Comparison of ENCODE assay signal across 8 mouse cellular contexts in genomic region chr10:21160537-21161358, GRCm38 (mm10). TPM values are rescaled to one million over a fixed set of nuclear protein-coding genes. Genes with fewer than 3 reads are reported as not detected.
A peak's percentile ranks its signal among the peaks of the same experiment; 100 is the strongest.
DNase-seq lines count a peak whose midpoint lies in the region; ATAC-seq and TF ChIP-seq lines count a peak whose summit lies in the region.

Myb (minus strand) TSS chr10:21160984.

- POLR2A ChIA-PET in Patski (lab: Charles Lee): no interaction called here

- in situ Hi-C loops in Patski (cut with MboI; ENCODE audit: low pct_unique_long_range_greater_than_20kb): loop anchor here (25.0 kb wide), 1 partner anchor 852 kb away; no protein-coding TSS in a partner anchor

- H3K27me3 ChIP-seq in Patski: peaks cover 39% of the 10 kb centered on the region
- peaks cover 48% of the 10 kb centered on the region for H3K27me3 ChIP-seq in forebrain, embryonic 12.5 days
- peaks cover 54% of the 10 kb centered on the region for H3K27me3 ChIP-seq in hindbrain, embryonic 13.5 days

- no peaks in the 10 kb centered on the region for H3K9me3 ChIP-seq in forebrain, embryonic 12.5 days
- H3K9me3 ChIP-seq in hindbrain, embryonic 13.5 days: no peaks in the 10 kb centered on the region

- H3K36me3 ChIP-seq in forebrain, embryonic 12.5 days (replicated peaks): no peaks in the 10 kb centered on the region
- no peaks in the 10 kb centered on the region for H3K36me3 ChIP-seq in hindbrain, embryonic 13.5 days

- peaks cover 28% of the 10 kb centered on the region for H3K4me1 ChIP-seq in forebrain, embryonic 12.5 days
- H3K4me1 ChIP-seq in hindbrain, embryonic 13.5 days (replicated peaks): peaks cover 29% of the 10 kb centered on the region

- TF ChIP-seq CTCF in Patski (IDR thresholded peaks at IDR 0.05): no peak

- H3K4me3 ChIP-seq in forebrain, embryonic 12.5 days (replicated peaks): peak within 1 kb of the TSS; percentile 69
- peak within 1 kb of the TSS; percentile 71 for H3K4me3 ChIP-seq in hindbrain, embryonic 13.5 days

- H3K9ac ChIP-seq in forebrain, embryonic 12.5 days: peak within 1 kb of the TSS; percentile 82
- peak within 1 kb of the TSS; percentile 74 for H3K9ac ChIP-seq in hindbrain, embryonic 13.5 days

- ATAC-seq in Patski: peak; percentile 52
- peak; percentile 88 for ATAC-seq in forebrain, embryonic 12.5 days (ENCODE audit: low FRiP score)
- ATAC-seq in hindbrain, embryonic 13.5 days (ENCODE audit: low FRiP score): peak; percentile 84
- peak; percentile 69 for ATAC-seq in megakaryocyte-erythroid progenitor cell, adult 5-6 weeks (replicated peaks; ENCODE audit: low FRiP score, low TSS enrichment, poor library complexity, severe bottlenecking)

- WGBS in forebrain, embryonic 12.5 days: under 1% methylated on average over 78 of the region's 86 CpGs
- under 1% methylated on average over 86 of the region's 86 CpGs for WGBS in hindbrain, embryonic 13.5 days

- H3K4me2 ChIP-seq in forebrain, embryonic 12.5 days: peak within 1 kb of the TSS; percentile 98
- peak within 1 kb of the TSS; percentile 99 for H3K4me2 ChIP-seq in hindbrain, embryonic 13.5 days

- intact Hi-C loops in left cerebral cortex, postnatal 36 days (cut with DNase I): no loop called here

- CTCF ChIA-PET in Patski (lab: Charles Lee): interaction anchor here (1.0 kb wide), 1 partner anchor 32 kb away, joined by 4 read pairs; no protein-coding TSS in a partner anchor

- DNase-seq in Patski (ENCODE audit: low read depth, low spot score): no peak
- DNase-seq in c-Kit-positive CD71-positive TER-119-positive erythroid progenitor cells, embryonic 14.5 days (ENCODE audit: low spot score): peak; percentile 69
- peak; percentile 25 to 56 for DNase-seq in left cerebral cortex, postnatal 36 days (ENCODE audit: low spot score in 2 of 2)
- DNase-seq in right cerebral cortex, postnatal 4 days: peak; percentile 59
- DNase-seq in adipocyte (ENCODE audit: low spot score): no peak

- peak within 1 kb of the TSS; percentile 70 for H3K27ac ChIP-seq in forebrain, embryonic 12.5 days
- H3K27ac ChIP-seq in hindbrain, embryonic 13.5 days: no peak within 1 kb of the TSS

RNA-seq across cellular contexts. Expression of gene Myb, which starts in this region (rescaled TPM):
- 0.15 TPM for polyA plus RNA-seq in Patski (2021)
- polyA plus RNA-seq in forebrain, embryonic 12.5 days (2016; fragmentation: Nextera tagmentation; extraction: Ambion mirVana): 8.1 and 8.3 TPM in 2 replicates
- 2.3 and 2.5 TPM in 2 replicates for polyA plus RNA-seq in hindbrain, embryonic 13.5 days (2015; fragmentation: Nextera tagmentation; extraction: Ambion mirVana)
- total RNA-seq in left cerebral cortex, postnatal 36 days (2021): under 1 TPM; 0.20 to 0.35 TPM
- total RNA-seq in megakaryocyte-erythroid progenitor cell, adult 5-6 weeks (2014; fragmentation: Nextera tagmentation): 558 and 586 TPM in 2 replicates
- 527 and 574 TPM in 2 replicates for total RNA-seq in megakaryocyte-erythroid progenitor cell, adult 5-6 weeks (2017)

Comparison
In these comparisons a context has a peak if more than half of its experiments do, and no peak if none do; other contexts are left out.
1. RNA of gene Myb (total RNA-seq): 527 to 586 TPM in megakaryocyte-erythroid progenitor cell, adult 5-6 weeks; 0.20 to 0.35 TPM in left cerebral cortex, postnatal 36 days; every median in the first group is over 100 times any median in the second.
2. Peak in ATAC-seq in Patski; RNA of the gene not detected or under 1 TPM.
3. Peak in DNase-seq in left cerebral cortex, postnatal 36 days; RNA of the gene not detected or under 1 TPM.
4. DNase-seq: peak in c-Kit-positive CD71-positive TER-119-positive erythroid progenitor cells, embryonic 14.5 days (single experiment) and right cerebral cortex, postnatal 4 days (single experiment); none in Patski (single experiment) and adipocyte (single experiment).
5. Peak in every context shown above with its lines, with median percentiles within 50 percentile points of each other: ATAC-seq.